Mouse (Mus musculus) thymus, adult 2 months (tissue): ENCODE results near the gene Haao.

ENCODE experiments used
- CTCF ChIP-seq: fragments of 200-500 bp; IDR thresholded peaks from 2 replicates; pipeline ENCODE4 v1.5.1; 2012; ENCODE audit warnings: mild to moderate bottlenecking, control low read depth, low read length, moderate library complexity, borderline replicate concordance; ENCODE audit not compliant: control insufficient read depth, poor library complexity, insufficient read depth; ENCODE audit errors: extremely low read depth
- POLR2A ChIP-seq: fragments of 200-500 bp; IDR thresholded peaks from 2 replicates; pipeline ENCODE4 v1.6.1; 2012; ENCODE audit warnings: mild to moderate bottlenecking, low read length, control low read depth, moderate library complexity; ENCODE audit not compliant: control insufficient read depth, poor library complexity, insufficient read depth; ENCODE audit errors: extremely low read depth

DNA sequence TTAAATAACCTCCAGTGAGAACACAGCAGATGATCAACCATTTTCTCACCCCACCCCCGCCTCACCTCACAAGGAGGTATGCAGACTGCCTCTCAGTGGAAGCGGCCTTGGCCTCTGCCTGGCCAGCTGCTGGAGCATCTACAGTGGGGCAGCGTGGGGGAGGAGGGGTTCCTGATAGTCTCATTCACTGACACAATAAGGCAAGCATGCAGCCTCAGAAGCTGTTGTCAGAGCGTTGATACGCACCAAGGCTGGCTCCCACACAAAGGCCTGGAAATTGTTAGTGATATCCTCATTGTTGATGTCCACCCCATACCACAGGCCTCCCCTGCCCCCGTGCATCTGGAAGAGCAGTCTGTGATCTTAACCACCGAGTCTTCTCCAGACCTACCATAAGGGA lies 4.0 kb downstream of the Haao start:
- TF ChIP-seq CTCF (no peak), POLR2A (no peak)
